Mouse (Mus musculus) cerebellum, adult 2 months (tissue): ENCODE data around the gene Cnn2. TPM values are rescaled to one million over a fixed set of nuclear protein-coding genes. Genes with fewer than 3 reads are reported as not detected.

ENCODE experiments used
- DNase-seq, 2 experiments: peaks; one replicate each; pipeline ENCODE4 v3.0.0; 2021
- H3K27ac ChIP-seq: fragments of 200-500 bp; 2 replicates; pipeline ENCODE4 v1.5.1; 2012; ENCODE audit warnings: low read length, control low read depth, inconsistent platforms; ENCODE audit not compliant: insufficient read depth
- H3K27me3 ChIP-seq: fragments of 200-500 bp; 2 replicates; pipeline ENCODE4 v1.6.1; 2012; ENCODE audit warnings: inconsistent platforms, mild to moderate bottlenecking, low read length, moderate library complexity; ENCODE audit not compliant: control insufficient read depth, insufficient read depth
- H3K4me1 ChIP-seq: fragments of 200-500 bp; 2 replicates; pipeline ENCODE4 v1.6.1; 2011; ENCODE audit warnings: low read length; ENCODE audit not compliant: control insufficient read depth, insufficient read depth
- H3K4me3 ChIP-seq: fragments of 200-500 bp; replicated peaks from 2 replicates; pipeline ENCODE3; 2011; ENCODE audit warnings: mild to moderate bottlenecking, low read depth, low read length, control low read depth; ENCODE audit not compliant: insufficient read depth
- CTCF ChIP-seq: fragments of 200-500 bp; IDR thresholded peaks from 2 replicates; pipeline ENCODE4 v1.5.1; 2011; ENCODE audit warnings: low read depth, mild to moderate bottlenecking, control low read depth, low read length, moderate library complexity, borderline replicate concordance; ENCODE audit not compliant: insufficient read depth
- POLR2A ChIP-seq: fragments of 200-500 bp; IDR thresholded peaks from 2 replicates; pipeline ENCODE4 v1.6.1; 2011; ENCODE audit warnings: low read length, control low read depth, borderline replicate concordance; ENCODE audit not compliant: insufficient read depth
- WGBS: fragments of 180-500 bp; shearing (Covaris S2); methylation state at CpG from one replicate; pipeline ENCODE4 v1.1.7; 2018; 5-methylcytosine and 5-hydroxymethylcytosine counted together
- polyA plus RNA-seq: library from polyadenylated mRNA; depleted of rRNA; stranded (reverse); fragments of >200 nt; gene quantifications from 2 replicates; pipeline ENCODE4 v1.2.3, GENCODE M21; 2012

Cnn2 gene
- polyA plus RNA-seq, 1 experiment, result 8.2 TPM

DNA sequence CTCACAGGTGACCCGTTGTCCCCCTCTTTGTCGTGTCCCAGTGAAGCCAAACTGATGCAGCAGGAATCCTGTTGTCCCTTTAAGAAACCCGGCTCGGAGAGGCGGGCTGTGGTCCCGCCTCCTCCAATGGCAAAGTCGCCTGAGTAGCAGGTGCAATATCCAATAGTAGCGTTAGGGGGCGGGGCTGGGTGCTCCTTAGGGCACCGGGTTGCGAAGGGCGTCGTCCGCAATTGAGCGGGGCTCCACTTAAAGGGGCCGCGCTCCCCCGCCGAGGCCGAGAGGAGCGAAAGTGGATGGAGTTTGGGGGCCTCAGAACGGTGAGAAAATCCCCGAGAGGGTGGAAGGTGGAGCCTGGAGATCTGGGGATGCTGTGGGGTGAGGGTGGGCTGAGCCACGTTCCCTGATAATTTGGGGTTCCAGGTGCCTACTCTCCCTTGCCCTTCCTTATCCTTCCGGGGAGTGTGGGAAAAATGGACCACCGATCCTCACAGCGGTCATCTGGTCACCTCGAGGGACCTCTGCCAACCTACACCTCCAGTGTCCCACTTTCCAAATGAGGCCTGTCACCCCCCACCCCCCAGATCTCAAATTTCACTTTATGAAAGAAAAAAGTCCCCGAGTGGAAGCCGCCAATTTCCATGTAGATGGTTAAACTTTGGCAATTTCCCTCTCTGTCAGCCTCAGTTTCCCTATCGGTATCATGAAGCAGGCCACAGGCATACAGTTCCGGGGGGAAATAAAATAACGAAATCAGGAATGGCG lies 8.1 kb downstream of the Cnn2 start, which contains the start of gene Abca7:
Gene Abca7, plus strand, starts transcription at position 223 of the 762 bp plus-strand sequence.
- no peaks in the 10 kb centered on the region for H3K4me1 ChIP-seq
- peak within 1 kb of the TSS; percentile 34; the same call in 1 of the 2 replicates for H3K27ac ChIP-seq
- H3K4me3 ChIP-seq, result peak within 1 kb of the TSS; percentile 74
- TF ChIP-seq CTCF (no peak), POLR2A (peak; percentile 29; the same call in 1 of the 2 replicates)
- under 1% methylated on average over 34 of the region's 34 CpGs for WGBS
- DNase-seq, result peak; percentile 95 to 98
- no peaks in the 10 kb centered on the region for H3K27me3 ChIP-seq

GRCm38 (mm10) chr10:79997034-79997760 lies 8.8 kb downstream of the Cnn2 start:
- Histone ChIP-seq H3K4me1 (no peaks in the 10 kb centered on the region), H3K27ac (peak overlapping the region; percentile 34; the same call in 1 of the 2 replicates), H3K27me3 (no peaks in the 10 kb centered on the region), H3K4me3 (peak overlapping the region; percentile 74)
- peak; percentile 84 to 86 for DNase-seq
- WGBS, result under 1% methylated on average over 35 of the region's 35 CpGs
- TF ChIP-seq POLR2A (no peak), CTCF (no peak)

DNA sequence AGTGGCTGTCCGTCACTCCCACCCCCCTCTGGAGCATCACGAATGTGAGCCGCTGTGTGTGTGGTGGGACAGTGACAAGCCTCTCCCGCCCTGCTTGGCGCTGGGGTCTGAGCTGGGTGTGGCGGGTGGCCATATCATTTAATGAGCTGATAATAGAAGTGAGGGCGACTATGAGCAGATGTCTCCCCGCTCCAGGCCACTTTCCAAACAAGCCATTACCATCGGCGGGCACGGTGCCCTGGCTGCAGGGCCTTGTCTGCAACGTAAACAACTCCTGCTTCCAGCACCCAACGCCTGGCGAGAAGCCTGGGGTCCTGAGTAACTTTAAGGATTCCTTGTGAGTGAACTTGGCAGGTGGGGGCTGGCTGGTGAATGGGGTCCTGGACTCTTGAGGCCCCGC lies 9.4 kb downstream of the Cnn2 start:
- Histone ChIP-seq H3K4me3 (peak overlapping the region; percentile 74), H3K27ac (no peak overlapping the region), H3K4me1 (no peaks in the 10 kb centered on the region), H3K27me3 (no peaks in the 10 kb centered on the region)
- no peak for TF ChIP-seq CTCF
- no peak for TF ChIP-seq POLR2A
- peak; percentile 77 for DNase-seq
- WGBS, result 3% methylated on average over 15 of the region's 15 CpGs

DNA sequence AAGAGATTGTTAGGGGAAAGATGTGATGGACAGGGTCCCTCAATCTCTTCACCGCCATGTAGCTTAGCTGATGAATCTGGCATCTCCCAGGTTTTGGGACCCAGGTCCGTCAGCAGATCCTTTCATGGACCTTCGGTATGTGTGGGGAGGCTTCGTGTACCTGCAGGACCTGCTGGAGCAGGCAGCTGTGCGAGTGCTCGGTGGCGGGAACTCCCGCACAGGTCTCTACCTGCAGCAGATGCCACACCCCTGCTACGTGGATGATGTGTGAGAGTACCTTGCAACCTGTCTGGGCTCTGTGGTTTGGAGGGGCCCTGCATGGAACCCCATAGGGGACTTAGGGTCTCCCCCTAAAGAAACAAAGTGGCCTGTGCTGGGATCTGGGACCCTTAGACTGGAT lies 13.6 kb downstream of the Cnn2 start:
- no peak for DNase-seq
- 87% methylated on average over 9 of the region's 9 CpGs for WGBS
- no peak overlapping the region for H3K27ac ChIP-seq

GRCm38 (mm10) chr10:80002829-80003228 lies 14.4 kb downstream of the Cnn2 start:
- WGBS, result 44% methylated on average over 21 of the region's 21 CpGs
- Histone ChIP-seq H3K4me1 (no peaks in the 10 kb centered on the region), H3K27me3 (no peaks in the 10 kb centered on the region), H3K4me3 (no peak overlapping the region), H3K27ac (no peak overlapping the region)
- TF ChIP-seq POLR2A, result no peak
- no peak for TF ChIP-seq CTCF
- DNase-seq, result no peak

More for the DNA sequence above, 13.6 kb downstream of the Cnn2 start:
- Histone ChIP-seq H3K27me3 (no peaks in the 10 kb centered on the region), H3K4me3 (no peak overlapping the region), H3K4me1 (no peaks in the 10 kb centered on the region)
- no peak for TF ChIP-seq CTCF
- TF ChIP-seq POLR2A, result no peak

DNA sequence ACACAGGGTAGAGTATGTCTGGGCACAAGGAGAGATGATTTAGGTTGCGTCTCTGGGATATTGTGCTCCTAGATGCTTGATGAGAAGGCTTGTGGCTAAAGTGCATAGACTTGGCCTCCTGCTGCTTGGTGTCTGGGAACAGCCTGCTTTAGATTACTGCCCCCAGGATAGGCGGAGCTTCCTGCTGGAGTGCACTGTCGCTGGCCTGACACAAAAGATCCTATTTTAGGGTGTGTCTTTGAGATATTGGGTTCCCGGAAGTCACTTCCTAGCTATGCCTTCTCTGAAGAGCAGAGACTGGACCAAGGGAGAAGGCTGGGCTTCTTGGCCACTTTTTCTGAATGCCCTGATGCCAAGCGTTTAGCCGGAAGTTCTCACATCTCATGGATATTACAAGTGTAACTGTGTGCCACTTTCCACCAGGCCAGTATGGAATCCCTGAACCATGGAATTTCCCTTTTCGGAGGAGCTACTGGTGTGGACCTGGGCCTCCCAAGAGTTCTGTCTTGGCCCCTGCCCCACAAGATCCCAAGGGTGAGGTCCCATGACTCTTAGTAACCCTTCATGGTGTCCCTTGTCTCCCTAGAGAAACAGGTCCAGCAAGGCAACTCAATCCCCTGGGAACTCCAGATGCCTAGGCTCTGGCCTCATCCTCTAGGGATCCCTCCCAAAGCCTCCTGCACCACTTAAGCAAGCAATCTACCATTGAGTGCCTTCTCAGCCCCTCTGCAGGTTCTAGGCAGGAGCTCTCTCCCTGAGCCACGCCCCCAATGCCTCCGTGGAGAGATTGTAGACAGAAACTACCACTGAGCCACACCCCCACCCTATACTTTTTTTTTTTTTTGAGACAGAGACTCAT lies 15.2 kb downstream of the Cnn2 start:
- no peak for DNase-seq
- H3K27me3 ChIP-seq, result no peaks in the 10 kb centered on the region
- no peaks in the 10 kb centered on the region for H3K4me1 ChIP-seq
- no peak overlapping the region for H3K27ac ChIP-seq
- no peak overlapping the region for H3K4me3 ChIP-seq
- WGBS, result 66% methylated on average over 9 of the region's 9 CpGs
- TF ChIP-seq POLR2A, result no peak
- no peak for TF ChIP-seq CTCF

- WGBS, result 36% methylated on average over 8 of the region's 8 CpGs
- Histone ChIP-seq H3K4me3 (no peak overlapping the region), H3K27ac (no peak overlapping the region), H3K4me1 (no peaks in the 10 kb centered on the region), H3K27me3 (no peaks in the 10 kb centered on the region)
- DNase-seq, result no peak
- TF ChIP-seq CTCF (no peak), POLR2A (no peak)
These were observed 15.9 kb downstream of the Cnn2 start for GRCm38 (mm10) chr10:80004233-80004705.
